Mouse (Mus musculus): ENCODE data around the gene Ubxn1.

GRCm38 (mm10) chr19:8842961-8843360, 28.3 kb upstream of the Ubxn1 start:
- TF ChIP-seq CTCF (IDR thresholded peaks at IDR 0.05; ENCODE audit: borderline replicate concordance, insufficient read depth, low read depth, low read length), result no peak
- TF ChIP-seq POLR2A (IDR thresholded peaks at IDR 0.05; ENCODE audit: borderline replicate concordance, insufficient read depth, low read length), result no peak
